Mouse (Mus musculus) ovary, postnatal 10 days (tissue): Measurements from ENCODE around the gene Adcy4.
A peak's percentile ranks its signal among the peaks of the same experiment; 100 is the strongest.

Source experiments
- DNase-seq: peaks from one replicate; pipeline ENCODE4 v3.0.0; 2022; ENCODE audit warnings: low spot score

Gene Adcy4

GRCm38 (mm10) chr14:55788256-55789050 lies 4.6 kb upstream of the Adcy4 start, which contains the start of gene Ripk3:
Gene Ripk3 (minus strand): TSS chr14:55788865.
- DNase-seq, result peak; percentile 1

- DNase-seq, result peak; percentile 0
These were observed 3.8 kb upstream of the Adcy4 start for GRCm38 (mm10) chr14:55787731-55788130.

- DNase-seq, result no peak
These were observed 1.3 kb upstream of the Adcy4 start for GRCm38 (mm10) chr14:55785195-55785594.

GRCm38 (mm10) chr14:55783171-55783957 lies 531 bp downstream of the Adcy4 start:
- peak; percentile 4 for DNase-seq

- peak; percentile 0 for DNase-seq
These were observed 1.4 kb downstream of the Adcy4 start for GRCm38 (mm10) chr14:55782361-55782960.

- DNase-seq, result no peak
These were observed 2.6 kb downstream of the Adcy4 start for GRCm38 (mm10) chr14:55781310-55781709.

- no peak for DNase-seq
These were observed 3.2 kb downstream of the Adcy4 start for GRCm38 (mm10) chr14:55780736-55781135.

- no peak for DNase-seq
These were observed 4.2 kb downstream of the Adcy4 start for GRCm38 (mm10) chr14:55779656-55780055.

GRCm38 (mm10) chr14:55778686-55779085 lies 5.2 kb downstream of the Adcy4 start:
- DNase-seq, result no peak

GRCm38 (mm10) chr14:55777806-55778205 lies 6.1 kb downstream of the Adcy4 start:
- DNase-seq, result no peak

- no peak for DNase-seq
These were observed 6.7 kb downstream of the Adcy4 start for GRCm38 (mm10) chr14:55777176-55777575.

GRCm38 (mm10) chr14:55776711-55777110 lies 7.2 kb downstream of the Adcy4 start:
- no peak for DNase-seq

GRCm38 (mm10) chr14:55769087-55769703 lies 14.7 kb downstream of the Adcy4 start:
- DNase-seq, result no peak

GRCm38 (mm10) chr14:55768555-55768954 lies 15.3 kb downstream of the Adcy4 start:
- DNase-seq, result no peak

- DNase-seq, result no peak
These were observed 16.1 kb downstream of the Adcy4 start for GRCm38 (mm10) chr14:55767519-55768414.

- DNase-seq, result no peak
These were observed 18.2 kb downstream of the Adcy4 start, which contains the start of gene Ltb4r1 for GRCm38 (mm10) chr14:55765696-55766095. Gene Ltb4r1 (plus strand): TSS chr14:55765962.

GRCm38 (mm10) chr14:55763166-55763565 lies 20.7 kb downstream of the Adcy4 start:
- DNase-seq, result no peak

GRCm38 (mm10) chr14:55762001-55762821 lies 21.7 kb downstream of the Adcy4 start:
- peak; percentile 47 for DNase-seq

GRCm38 (mm10) chr14:55761163-55761562 lies 22.7 kb downstream of the Adcy4 start, which contains the start of gene Ltb4r2:
Gene Ltb4r2 (plus strand): TSS chr14:55761428.
- no peak for DNase-seq

- DNase-seq, result peak; percentile 86
These were observed 23.7 kb downstream of the Adcy4 start for GRCm38 (mm10) chr14:55760156-55760555.
